Mouse (Mus musculus) erythroblast, embryonic 14.5 days (primary cell): Measurements from ENCODE around the gene Car10.

Experiments used
- GATA1 ChIP-seq: IDR thresholded peaks from 2 replicates; pipeline ENCODE4 v1.6.1; 2012; ENCODE audit warnings: low read length, inconsistent platforms, mixed read lengths
- TAL1 ChIP-seq: IDR thresholded peaks from 3 replicates; pipeline ENCODE4 v1.6.1; 2012; ENCODE audit warnings: low read length, inconsistent platforms, mixed read lengths

- TF ChIP-seq TAL1 (no peak), GATA1 (no peak)
Observed at GRCm38 (mm10) chr11:93273906-93274305, 176.1 kb downstream of the Car10 start.
